Mouse (Mus musculus): ENCODE data around the gene Fbxo7. TPM values are rescaled to one million over a fixed set of nuclear protein-coding genes. Genes with fewer than 3 reads are reported as not detected.

Fbxo7 gene
- polyA plus RNA-seq, 1 experiment from 2014 or later = 33.3 TPM

DNA sequence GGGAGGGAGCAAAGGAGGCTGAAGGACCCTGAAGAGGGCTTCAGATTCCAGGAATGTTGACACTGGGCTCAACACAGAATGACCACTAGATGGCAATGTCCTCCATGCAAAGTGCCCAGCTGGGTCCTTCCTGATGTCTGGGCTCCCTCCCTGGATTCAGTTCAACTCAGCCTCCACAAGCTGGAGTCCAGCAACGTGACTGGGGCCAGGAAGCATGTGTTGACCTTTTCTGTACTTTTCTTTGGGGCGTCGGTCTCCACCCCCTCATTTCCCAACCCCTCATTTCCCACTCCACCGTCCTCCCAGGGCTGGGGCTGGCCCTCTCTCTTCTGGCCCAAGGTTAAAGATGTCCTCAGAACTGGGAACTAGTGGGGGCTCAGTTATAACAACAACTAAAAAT lies 43.2 kb downstream of the Fbxo7 start:
- Histone ChIP-seq H3K9me3 (ENCODE audit: control insufficient read depth, low read length) (peaks cover 5% of the 10 kb centered on the region), H3K36me3 (ENCODE audit: control insufficient read depth, insufficient read depth, low read length) (no peaks in the 10 kb centered on the region), H3K27me3 (ENCODE audit: control insufficient read depth, insufficient read depth, low read length) (no peaks in the 10 kb centered on the region), H3K4me3 (ENCODE audit: low read length) (no peak overlapping the region), H3K27ac (ENCODE audit: low read depth, low read length) (no peak overlapping the region), H3K4me2 (replicated peaks; ENCODE audit: low read depth, low read length) (no peak overlapping the region), H3K4me1 (ENCODE audit: control insufficient read depth, insufficient read depth, low read length) (peaks cover 3% of the 10 kb centered on the region; the same call in 1 of the 2 replicates), H3K9ac (ENCODE audit: low read depth, low read length) (no peak overlapping the region)
- peak; percentile 84 for ATAC-seq (ENCODE audit: low FRiP score, low TSS enrichment)
- WGBS = 4% methylated on average over 4 of the region's 4 CpGs

DNA sequence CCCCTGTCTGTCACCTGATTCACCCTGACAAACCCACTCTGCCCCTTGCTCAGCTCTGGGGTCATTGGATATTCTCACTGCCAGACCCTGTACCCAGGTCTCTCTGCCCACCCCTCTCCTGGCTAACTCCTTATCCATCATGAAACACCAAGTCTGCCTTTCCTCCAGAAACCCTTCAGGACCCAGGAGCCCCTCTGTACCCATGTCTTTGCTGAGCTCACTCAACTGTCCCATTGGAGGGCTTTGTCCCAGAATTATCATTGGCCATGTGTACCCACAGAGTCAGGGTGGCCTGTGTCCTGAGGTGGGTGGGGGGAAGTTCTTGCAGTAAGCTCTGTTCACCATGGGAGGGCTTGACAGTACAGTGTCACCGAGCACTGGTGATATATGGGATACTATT lies 43.9 kb downstream of the Fbxo7 start:
- no peak overlapping the region for H3K4me3 ChIP-seq (ENCODE audit: low read length)
- H3K9me3 ChIP-seq (ENCODE audit: control insufficient read depth, low read length) = peaks cover 5% of the 10 kb centered on the region
- 75% methylated on average over 1 of the region's 1 CpGs for WGBS
- no peaks in the 10 kb centered on the region for H3K27me3 ChIP-seq (ENCODE audit: control insufficient read depth, insufficient read depth, low read length)
- no peak overlapping the region for H3K4me2 ChIP-seq (replicated peaks; ENCODE audit: low read depth, low read length)
- H3K36me3 ChIP-seq (ENCODE audit: control insufficient read depth, insufficient read depth, low read length) = no peaks in the 10 kb centered on the region
- no peak overlapping the region for H3K27ac ChIP-seq (ENCODE audit: low read depth, low read length)
- peaks cover 3% of the 10 kb centered on the region; the same call in 1 of the 2 replicates for H3K4me1 ChIP-seq (ENCODE audit: control insufficient read depth, insufficient read depth, low read length)
- H3K9ac ChIP-seq (ENCODE audit: low read depth, low read length) = no peak overlapping the region
- no peak for ATAC-seq (ENCODE audit: low FRiP score, low TSS enrichment)

DNA sequence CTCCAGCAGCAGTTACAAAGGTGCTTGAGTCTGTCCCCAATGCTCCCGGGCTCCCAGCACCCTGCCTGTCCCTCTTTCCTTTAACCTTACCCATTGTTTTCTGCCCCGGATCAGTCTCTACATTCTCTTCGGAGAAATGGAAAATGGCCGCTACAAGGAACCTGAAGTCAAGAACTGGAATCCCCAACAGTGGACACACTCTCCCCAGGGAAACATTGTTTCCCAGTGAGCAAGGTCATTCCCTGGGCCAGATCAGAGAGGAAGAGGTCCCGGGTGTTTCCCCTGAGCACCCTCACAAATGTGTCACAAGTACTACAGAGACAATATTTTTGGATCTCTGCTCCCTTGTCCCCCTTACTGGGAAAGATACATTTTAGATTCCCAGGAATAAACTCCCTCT lies 44.9 kb downstream of the Fbxo7 start:
- ATAC-seq (ENCODE audit: low FRiP score, low TSS enrichment) = no peak
- 69% methylated on average over 5 of the region's 5 CpGs for whole genome bisulfite sequencing
- Histone ChIP-seq H3K9me3 (ENCODE audit: control insufficient read depth, low read length) (peaks cover 4% of the 10 kb centered on the region), H3K27me3 (ENCODE audit: control insufficient read depth, insufficient read depth, low read length) (no peaks in the 10 kb centered on the region), H3K4me3 (ENCODE audit: low read length) (no peak overlapping the region), H3K4me1 (ENCODE audit: control insufficient read depth, insufficient read depth, low read length) (peaks cover 3% of the 10 kb centered on the region; the same call in 1 of the 2 replicates), H3K36me3 (ENCODE audit: control insufficient read depth, insufficient read depth, low read length) (no peaks in the 10 kb centered on the region), H3K4me2 (replicated peaks; ENCODE audit: low read depth, low read length) (no peak overlapping the region), H3K9ac (ENCODE audit: low read depth, low read length) (no peak overlapping the region), H3K27ac (ENCODE audit: low read depth, low read length) (no peak overlapping the region)

DNA sequence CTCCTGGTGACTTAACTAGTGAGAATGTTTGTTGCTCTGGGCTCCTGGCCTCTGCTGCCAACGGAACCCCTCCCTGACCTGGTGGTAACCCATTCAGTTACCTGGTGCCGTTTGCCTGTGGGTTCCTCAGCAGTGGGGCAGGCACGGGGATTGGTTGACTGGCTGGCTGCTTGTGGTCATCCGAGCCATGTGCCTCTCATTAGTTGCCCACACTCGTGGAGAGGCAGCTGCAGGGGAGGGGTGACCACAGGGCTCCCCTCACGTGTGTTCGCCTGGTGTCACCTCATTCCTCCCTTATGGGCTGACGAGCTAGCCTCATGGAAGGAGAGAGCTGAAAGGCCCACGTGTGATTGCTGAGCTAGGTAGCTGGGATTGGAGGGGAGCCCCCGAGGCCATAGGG lies 46.1 kb downstream of the Fbxo7 start:
- no peak overlapping the region for H3K9ac ChIP-seq (ENCODE audit: low read depth, low read length)

DNA sequence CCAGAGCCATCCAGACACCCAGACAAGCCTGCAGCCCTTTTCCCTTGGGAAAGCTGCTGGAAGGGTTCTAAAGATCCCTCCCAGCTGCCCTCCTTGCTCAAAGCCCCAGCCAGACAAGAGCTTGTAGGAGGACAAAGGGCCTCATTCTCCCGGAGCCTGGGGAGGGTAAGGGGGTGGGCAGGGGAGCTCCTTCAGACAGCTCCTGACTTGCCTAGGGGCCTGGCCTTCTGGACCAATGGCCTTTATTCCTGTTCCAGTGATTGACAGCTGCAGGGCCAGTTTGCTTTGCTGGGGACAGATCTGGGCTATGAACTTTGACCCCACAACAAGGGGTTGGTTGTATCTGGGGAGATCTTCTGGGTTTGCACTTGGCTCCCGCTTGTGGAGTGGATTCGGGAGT lies 47.6 kb downstream of the Fbxo7 start:
- ATAC-seq (ENCODE audit: low FRiP score, low TSS enrichment) = no peak
- peaks cover 3% of the 10 kb centered on the region; the same call in 1 of the 2 replicates for H3K4me1 ChIP-seq (ENCODE audit: control insufficient read depth, insufficient read depth, low read length)
- H3K9ac ChIP-seq (ENCODE audit: low read depth, low read length) = no peak overlapping the region
- no peaks in the 10 kb centered on the region for H3K27me3 ChIP-seq (ENCODE audit: control insufficient read depth, insufficient read depth, low read length)
- no peaks in the 10 kb centered on the region for H3K9me3 ChIP-seq (ENCODE audit: control insufficient read depth, low read length)
- H3K27ac ChIP-seq (ENCODE audit: low read depth, low read length) = no peak overlapping the region
- no peaks in the 10 kb centered on the region for H3K36me3 ChIP-seq (ENCODE audit: control insufficient read depth, insufficient read depth, low read length)
- WGBS = 52% methylated on average over 3 of the region's 3 CpGs
- no peak overlapping the region for H3K4me3 ChIP-seq (ENCODE audit: low read length)
- H3K4me2 ChIP-seq (replicated peaks; ENCODE audit: low read depth, low read length) = no peak overlapping the region

More for the DNA sequence above, 46.1 kb downstream of the Fbxo7 start:
- no peak overlapping the region for H3K4me2 ChIP-seq (replicated peaks; ENCODE audit: low read depth, low read length)
- H3K36me3 ChIP-seq (ENCODE audit: control insufficient read depth, insufficient read depth, low read length) = no peaks in the 10 kb centered on the region
- 65% methylated on average over 10 of the region's 10 CpGs for WGBS
- peaks cover 3% of the 10 kb centered on the region; the same call in 1 of the 2 replicates for H3K4me1 ChIP-seq (ENCODE audit: control insufficient read depth, insufficient read depth, low read length)
- H3K27ac ChIP-seq (ENCODE audit: low read depth, low read length) = no peak overlapping the region
- no peaks in the 10 kb centered on the region for H3K9me3 ChIP-seq (ENCODE audit: control insufficient read depth, low read length)
- H3K27me3 ChIP-seq (ENCODE audit: control insufficient read depth, insufficient read depth, low read length) = no peaks in the 10 kb centered on the region
- no peak overlapping the region for H3K4me3 ChIP-seq (ENCODE audit: low read length)
- ATAC-seq (ENCODE audit: low FRiP score, low TSS enrichment) = no peak

DNA sequence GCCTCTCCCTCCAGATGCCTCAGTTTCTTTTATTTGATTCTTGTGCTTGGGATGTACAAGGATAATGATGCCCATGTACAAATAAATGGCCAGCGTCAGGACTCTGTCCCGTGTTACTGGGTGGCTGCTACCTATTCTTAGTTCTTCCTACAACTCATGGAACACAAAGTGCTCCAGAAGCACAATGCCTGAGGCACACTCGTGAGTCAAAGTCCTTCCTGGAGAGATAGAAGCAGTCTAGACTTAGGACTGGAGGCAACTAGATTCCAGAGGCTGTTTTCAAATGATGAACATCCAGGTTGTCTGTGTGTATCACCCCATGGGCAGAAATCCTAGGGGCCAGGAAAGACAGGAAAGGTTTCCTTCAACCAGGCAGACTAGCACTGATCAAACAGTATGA lies 49.0 kb downstream of the Fbxo7 start:
- ATAC-seq (ENCODE audit: low FRiP score, low TSS enrichment) = no peak
- no peak overlapping the region for H3K4me3 ChIP-seq (ENCODE audit: low read length)
- 87% methylated on average over 3 of the region's 3 CpGs for WGBS
- H3K27me3 ChIP-seq (ENCODE audit: control insufficient read depth, insufficient read depth, low read length) = no peaks in the 10 kb centered on the region
- no peaks in the 10 kb centered on the region for H3K36me3 ChIP-seq (ENCODE audit: control insufficient read depth, insufficient read depth, low read length)
- H3K9ac ChIP-seq (ENCODE audit: low read depth, low read length) = no peak overlapping the region
- no peaks in the 10 kb centered on the region for H3K9me3 ChIP-seq (ENCODE audit: control insufficient read depth, low read length)
- H3K4me1 ChIP-seq (ENCODE audit: control insufficient read depth, insufficient read depth, low read length) = no peaks in the 10 kb centered on the region
- H3K27ac ChIP-seq (ENCODE audit: low read depth, low read length) = no peak overlapping the region
- no peak overlapping the region for H3K4me2 ChIP-seq (replicated peaks; ENCODE audit: low read depth, low read length)

DNA sequence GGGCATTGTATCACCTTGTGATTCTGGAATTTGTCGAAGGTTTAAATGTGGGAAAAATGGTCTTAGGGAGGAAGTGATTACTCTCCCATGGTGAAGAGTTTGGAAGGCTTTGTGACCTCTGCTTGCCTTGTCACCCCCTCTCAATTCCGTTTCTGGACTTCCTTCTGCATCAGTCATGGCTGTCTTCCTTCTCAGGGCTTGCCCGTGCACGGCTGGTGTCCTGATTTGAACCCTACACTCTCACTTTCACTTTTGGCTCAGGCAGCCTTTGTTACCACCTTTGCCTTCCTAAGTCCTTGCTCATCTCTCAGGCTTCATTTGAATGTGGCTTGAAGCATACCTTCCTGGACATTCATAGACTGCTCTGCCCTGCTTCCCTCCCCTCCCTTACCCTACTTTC lies 52.4 kb downstream of the Fbxo7 start:
- H3K4me2 ChIP-seq (replicated peaks; ENCODE audit: low read depth, low read length) = no peak overlapping the region
- 82% methylated on average over 4 of the region's 4 CpGs for WGBS
- no peaks in the 10 kb centered on the region for H3K4me1 ChIP-seq (ENCODE audit: control insufficient read depth, insufficient read depth, low read length)
- no peaks in the 10 kb centered on the region for H3K27me3 ChIP-seq (ENCODE audit: control insufficient read depth, insufficient read depth, low read length)
- H3K36me3 ChIP-seq (ENCODE audit: control insufficient read depth, insufficient read depth, low read length) = no peaks in the 10 kb centered on the region
- H3K4me3 ChIP-seq (ENCODE audit: low read length) = no peak overlapping the region
- H3K9me3 ChIP-seq (ENCODE audit: control insufficient read depth, low read length) = no peaks in the 10 kb centered on the region
- H3K9ac ChIP-seq (ENCODE audit: low read depth, low read length) = no peak overlapping the region
- no peak overlapping the region for H3K27ac ChIP-seq (ENCODE audit: low read depth, low read length)
- ATAC-seq (ENCODE audit: low FRiP score, low TSS enrichment) = no peak

DNA sequence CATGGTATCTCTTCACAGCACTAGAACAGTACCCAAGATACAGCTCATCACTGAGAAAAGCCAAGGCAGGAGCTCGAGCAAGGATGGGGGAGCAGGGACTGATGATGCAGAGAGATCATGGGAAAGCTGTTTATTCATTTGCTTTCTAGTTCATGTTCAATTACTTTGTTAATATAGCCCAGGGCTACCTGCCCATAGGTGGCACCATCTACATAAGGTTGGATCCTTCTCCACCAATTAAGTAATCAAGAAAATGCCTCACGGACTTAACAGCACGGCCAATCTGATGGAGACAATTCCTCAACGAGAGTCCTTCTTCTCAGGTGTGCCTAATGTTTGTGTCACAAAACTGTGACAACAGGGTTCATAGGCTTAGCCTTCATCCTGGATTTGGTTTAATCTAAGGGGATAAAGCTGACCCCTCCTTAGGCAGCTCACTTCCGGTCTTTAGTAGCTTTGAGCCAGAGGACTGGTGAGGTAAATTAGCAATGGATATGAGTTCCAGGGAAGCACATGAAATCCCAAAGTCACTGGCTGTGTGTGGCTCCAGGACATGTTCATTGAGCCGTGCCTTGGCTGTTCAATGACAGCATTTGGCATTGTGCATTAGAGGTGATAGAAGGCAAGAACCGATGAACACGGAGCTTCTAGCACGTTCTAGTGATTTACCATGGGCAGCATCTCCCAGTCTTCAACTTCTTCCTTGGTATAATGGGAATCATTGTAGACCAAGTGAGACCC lies 53.4 kb downstream of the Fbxo7 start:
- no peaks in the 10 kb centered on the region for H3K4me1 ChIP-seq (ENCODE audit: control insufficient read depth, insufficient read depth, low read length)
- H3K27ac ChIP-seq (ENCODE audit: low read depth, low read length) = no peak overlapping the region
- 83% methylated on average over 9 of the region's 9 CpGs for WGBS
- no peak overlapping the region for H3K4me3 ChIP-seq (ENCODE audit: low read length)
- no peaks in the 10 kb centered on the region for H3K36me3 ChIP-seq (ENCODE audit: control insufficient read depth, insufficient read depth, low read length)
- H3K9me3 ChIP-seq (ENCODE audit: control insufficient read depth, low read length) = no peaks in the 10 kb centered on the region
- no peak for ATAC-seq (ENCODE audit: low FRiP score, low TSS enrichment)
- H3K4me2 ChIP-seq (replicated peaks; ENCODE audit: low read depth, low read length) = no peak overlapping the region
- H3K27me3 ChIP-seq (ENCODE audit: control insufficient read depth, insufficient read depth, low read length) = no peaks in the 10 kb centered on the region
- H3K9ac ChIP-seq (ENCODE audit: low read depth, low read length) = no peak overlapping the region

DNA sequence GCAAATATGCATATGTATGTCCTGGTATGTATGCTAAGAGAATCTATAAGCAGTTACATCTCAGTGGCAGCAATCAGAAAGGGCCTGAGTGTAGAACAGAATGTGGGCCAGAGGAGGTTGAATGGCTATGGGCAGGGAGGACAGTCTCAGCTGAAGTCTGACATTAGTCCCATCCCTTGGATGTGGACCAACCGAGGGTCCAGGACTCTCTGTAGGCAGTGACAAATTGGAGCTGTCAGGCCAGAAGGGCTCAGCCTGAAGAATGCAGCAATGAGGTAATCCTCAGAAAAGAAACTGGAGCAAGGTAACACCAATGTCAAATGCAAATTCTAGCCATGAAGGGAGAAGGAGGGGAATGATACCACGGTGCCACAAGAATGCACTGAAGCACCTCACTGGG lies 55.5 kb downstream of the Fbxo7 start:
- H3K4me3 ChIP-seq (ENCODE audit: low read length) = no peak overlapping the region
- no peak for ATAC-seq (ENCODE audit: low FRiP score, low TSS enrichment)
- 72% methylated on average over 2 of the region's 2 CpGs for WGBS

More for the DNA sequence above, 55.5 kb downstream of the Fbxo7 start:
- no peaks in the 10 kb centered on the region for H3K4me1 ChIP-seq (ENCODE audit: control insufficient read depth, insufficient read depth, low read length)
- H3K36me3 ChIP-seq (ENCODE audit: control insufficient read depth, insufficient read depth, low read length) = no peaks in the 10 kb centered on the region
- no peak overlapping the region for H3K27ac ChIP-seq (ENCODE audit: low read depth, low read length)
- no peaks in the 10 kb centered on the region for H3K27me3 ChIP-seq (ENCODE audit: control insufficient read depth, insufficient read depth, low read length)
- H3K4me2 ChIP-seq (replicated peaks; ENCODE audit: low read depth, low read length) = no peak overlapping the region
- H3K9me3 ChIP-seq (ENCODE audit: control insufficient read depth, low read length) = no peaks in the 10 kb centered on the region
- no peak overlapping the region for H3K9ac ChIP-seq (ENCODE audit: low read depth, low read length)
